Mouse (Mus musculus) ZHBTc4 (cell line): ENCODE measurements at regions not wholly inside any gene's neighbourhood (a gene's known extent, or its start where the extent isn't known, plus 50 kb on each side); places are given as distances from the start of the nearest gene placed in this dataset.
A peak's percentile ranks its signal among the peaks of the same experiment; 100 is the strongest.

ENCODE experiments used
- DNase-seq: peaks from one replicate; pipeline ENCODE4 v3.0.0-alpha.2; 2011; ENCODE audit warnings: low read depth, low spot score

DNA sequence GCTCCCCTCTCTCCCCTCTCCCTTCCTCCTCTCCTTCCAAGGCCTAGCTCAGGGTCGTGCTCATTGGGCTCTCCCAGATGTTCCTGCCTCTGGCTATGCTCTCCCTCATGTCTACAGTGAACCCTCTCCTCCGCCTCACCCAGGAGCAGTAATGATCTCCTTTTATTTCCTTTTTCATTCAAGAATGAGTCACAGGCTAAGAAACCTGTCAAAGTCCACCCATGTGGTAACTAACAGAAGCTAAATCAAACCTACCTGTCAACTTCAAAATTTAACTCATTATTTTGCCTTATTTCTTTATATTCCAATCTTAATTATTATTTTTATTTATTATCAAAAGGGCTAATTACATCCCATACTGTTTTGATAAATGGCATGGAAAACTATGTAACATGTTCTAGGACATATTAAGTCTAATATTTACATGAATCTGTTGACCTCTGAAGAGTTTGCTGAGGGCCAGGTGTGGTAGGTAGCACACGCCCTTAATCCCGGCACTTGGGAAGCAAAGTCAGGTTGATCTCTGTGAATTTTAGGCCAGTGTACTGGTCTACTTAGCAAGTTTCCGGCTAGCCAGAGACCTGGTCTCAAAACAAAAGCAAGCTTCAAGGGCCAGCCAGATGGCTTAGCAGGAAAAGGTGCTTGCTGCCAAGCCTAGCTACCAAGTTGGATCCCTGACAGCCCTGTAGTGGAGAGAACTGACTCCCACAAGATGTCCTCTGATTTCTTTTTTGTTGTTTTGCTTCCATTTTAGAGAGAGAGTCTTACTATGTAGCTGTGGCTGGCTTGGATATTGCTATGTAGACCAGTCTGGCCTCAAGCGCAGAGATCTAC lies 51.9 kb upstream of the Slc16a1 start:
- no peak for DNase-seq

DNA sequence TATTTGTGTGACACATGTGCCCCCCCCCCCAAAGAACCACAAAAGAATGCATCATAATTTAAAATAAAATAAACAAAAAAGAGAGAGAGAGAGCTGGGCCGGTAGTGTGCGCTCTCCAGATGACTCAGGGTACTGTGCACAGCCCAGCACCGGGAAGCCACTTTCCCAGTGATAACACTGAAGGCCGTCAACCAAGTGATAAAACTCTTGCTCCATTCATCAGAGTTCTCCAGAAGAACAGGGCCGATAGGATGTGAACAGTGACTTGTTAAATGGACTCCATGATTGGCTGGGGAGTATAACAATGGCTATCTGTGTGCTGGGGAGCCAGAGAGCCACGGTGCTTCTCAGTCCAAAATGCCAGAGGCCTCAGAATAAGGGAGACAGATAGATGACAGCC lies 53.2 kb upstream of the Slc16a1 start:
- DNase-seq: no peak

DNA sequence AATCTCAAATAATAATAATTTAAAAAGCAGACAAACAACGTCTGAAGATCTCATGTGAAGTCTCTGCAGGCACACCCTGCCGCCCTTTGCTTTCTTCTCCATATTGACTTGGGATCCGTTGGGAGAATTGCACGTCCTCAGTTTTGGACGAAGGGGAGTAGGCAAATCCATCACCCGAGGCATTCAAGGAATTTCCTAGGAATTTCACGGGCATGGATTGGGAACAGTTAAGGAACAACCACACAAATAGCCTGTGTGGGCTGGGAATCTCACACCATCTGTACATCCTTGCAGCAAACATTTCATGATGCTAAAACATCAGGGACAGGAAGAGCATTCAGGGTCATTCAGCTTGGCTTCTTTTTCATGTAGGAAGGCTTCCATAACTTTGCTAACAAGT lies 55.2 kb upstream of the Slc16a1 start:
- peak; percentile 66 for DNase-seq

DNA sequence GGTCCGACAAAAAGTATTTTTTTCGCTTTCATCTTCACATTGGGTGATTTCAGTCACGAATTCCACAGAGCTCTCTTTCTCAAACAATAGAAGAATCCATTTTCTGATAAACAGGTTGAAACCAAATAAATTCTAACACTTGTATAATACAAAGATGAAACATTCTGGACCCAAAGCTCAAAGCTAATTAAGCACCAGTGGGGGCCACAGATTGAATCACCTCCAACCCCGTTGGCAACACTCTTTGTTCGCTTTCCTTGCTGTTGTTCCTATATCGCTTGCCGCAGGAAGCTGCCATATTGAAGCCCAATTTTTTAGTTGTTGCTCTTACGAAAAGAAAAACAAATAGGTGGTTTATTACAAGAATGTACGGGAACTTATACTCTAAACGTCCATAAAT lies 55.9 kb upstream of the Slc16a1 start:
- DNase-seq: no peak

DNA sequence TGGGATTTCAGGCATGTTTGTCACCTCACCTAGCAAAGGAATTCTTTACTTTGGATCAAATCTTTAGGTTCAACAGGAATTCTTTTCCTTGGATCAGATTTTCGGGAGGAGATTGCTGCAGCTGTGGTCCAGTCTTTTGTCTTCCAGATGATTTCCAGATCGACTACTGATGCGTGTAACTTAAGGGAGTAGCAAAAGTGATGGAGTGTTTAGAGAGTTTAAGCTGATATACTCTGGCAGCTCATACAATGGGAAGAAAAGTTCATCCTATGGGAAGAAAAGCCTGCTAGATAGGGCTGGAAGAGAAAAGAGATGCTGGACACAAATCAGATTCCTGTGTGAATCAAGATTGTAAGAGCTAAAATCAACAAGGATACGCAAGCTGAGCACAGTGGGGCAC lies 59.3 kb upstream of the Slc16a1 start:
- DNase-seq: no peak

DNA sequence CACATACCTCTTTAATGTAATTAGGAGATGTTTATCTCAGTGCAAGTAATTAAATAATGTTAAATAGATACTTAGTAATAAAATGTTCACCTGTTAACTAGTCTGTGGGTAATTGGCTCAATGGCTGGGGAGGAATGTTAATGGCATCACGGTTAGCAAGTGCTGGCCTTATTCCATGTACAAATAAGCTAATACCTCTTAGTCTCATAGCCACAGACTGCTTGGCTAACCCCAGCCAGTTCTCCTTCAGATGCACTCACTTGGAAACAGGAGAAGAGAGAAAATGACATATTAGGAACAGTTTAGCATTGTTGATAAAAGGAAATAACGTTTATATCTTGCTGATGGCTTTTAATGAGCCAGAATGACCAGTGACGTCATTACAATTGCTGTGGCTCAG lies 60.1 kb upstream of the Slc16a1 start:
- DNase-seq: no peak

DNA sequence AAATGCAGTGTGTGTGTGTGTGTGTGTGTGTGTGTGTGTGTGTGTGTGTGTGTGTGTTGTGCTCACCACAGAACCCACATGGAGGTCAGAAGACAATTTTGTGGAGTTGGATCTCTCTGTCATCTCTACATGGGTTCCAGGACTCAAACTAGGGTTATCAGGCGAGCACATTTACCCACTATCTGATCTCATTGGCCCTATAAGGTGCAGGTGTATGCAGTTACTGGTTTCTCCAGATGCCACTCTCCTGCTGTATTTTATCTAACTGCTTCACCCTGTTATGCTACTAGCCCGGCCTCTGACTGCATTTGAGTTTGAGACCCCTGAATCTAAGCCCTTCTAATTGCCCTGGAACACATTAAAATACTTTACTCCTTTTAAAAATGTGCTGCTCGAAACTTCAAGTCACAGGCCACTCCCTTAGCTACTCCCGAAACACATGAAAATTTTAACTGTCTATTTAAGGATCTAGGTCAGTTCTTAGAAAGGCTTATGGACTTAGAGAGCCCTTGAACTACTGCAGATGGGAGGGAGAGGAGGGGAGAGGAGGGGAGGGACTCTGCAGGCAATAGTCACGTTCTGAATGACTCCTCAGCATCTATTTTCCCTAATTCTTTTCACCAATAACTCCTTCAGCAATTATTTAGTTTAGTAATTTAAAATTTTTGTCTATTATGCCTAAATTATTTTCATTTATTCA lies 61.1 kb upstream of the Slc16a1 start:
- DNase-seq: no peak

DNA sequence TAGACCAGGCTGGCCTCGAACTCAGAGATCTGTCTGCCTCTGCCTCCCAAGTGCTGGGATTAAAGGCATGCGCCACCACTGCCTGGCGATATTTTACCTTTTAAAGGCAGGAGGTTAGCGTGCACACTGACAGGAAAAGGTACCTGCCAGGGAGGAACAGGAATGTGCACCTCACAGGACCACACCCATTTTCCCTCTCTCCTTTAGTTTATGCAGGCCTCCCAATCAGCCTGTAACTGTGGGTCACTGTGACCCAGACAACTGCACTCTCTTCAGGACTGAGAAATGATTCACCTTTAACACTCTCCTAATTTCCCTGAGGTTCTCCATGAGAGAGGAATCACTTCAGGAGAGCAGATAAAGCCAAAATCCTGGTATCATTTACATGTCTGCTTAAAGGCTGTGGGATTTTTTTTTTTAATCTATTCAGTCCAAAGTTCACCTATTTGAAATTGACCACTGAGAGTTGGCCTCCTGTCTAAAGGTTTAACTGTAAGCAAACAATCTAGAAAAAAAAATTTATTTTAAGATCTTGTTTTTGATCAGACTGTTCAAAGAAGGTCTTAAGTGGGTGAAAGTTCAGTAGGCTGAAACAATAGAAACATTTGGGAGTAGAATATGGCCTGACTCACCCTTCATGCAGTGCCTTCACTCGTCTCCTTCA lies 61.7 kb upstream of the Lrig2 start:
- no peak for DNase-seq

DNA sequence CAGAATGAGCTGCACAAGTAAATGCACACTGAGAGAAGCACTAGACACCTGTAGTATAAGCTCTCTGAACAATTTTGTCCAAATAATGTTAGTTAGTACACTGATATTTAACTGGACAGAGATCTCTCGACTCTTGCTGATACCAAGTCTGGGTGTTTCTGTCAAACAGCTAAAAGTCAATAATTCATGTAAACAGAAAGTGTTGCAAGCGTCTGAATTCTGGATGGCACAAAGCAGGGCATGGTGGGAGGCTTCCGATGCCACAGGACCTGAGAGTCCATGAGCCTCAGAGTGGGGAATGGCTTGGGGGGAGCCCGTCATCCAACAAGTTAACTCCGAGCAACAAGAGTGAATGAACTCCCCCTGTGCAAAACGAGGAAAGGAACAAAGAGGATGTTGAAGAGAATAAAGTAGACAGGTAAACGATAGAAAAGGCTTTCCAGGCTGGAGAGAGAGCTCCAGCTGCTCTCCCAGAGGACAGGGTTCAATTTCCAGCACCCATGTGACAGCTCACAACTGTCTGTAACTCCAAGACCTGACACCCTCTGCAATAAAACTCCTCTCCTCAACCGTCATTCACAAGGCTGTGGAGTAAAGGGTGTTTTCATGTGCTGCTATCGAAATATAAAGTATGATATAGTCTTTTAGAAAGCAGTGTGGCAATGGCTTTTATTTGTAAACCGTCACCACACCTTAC lies 60.4 kb upstream of the Lrig2 start:
- no peak for DNase-seq

DNA sequence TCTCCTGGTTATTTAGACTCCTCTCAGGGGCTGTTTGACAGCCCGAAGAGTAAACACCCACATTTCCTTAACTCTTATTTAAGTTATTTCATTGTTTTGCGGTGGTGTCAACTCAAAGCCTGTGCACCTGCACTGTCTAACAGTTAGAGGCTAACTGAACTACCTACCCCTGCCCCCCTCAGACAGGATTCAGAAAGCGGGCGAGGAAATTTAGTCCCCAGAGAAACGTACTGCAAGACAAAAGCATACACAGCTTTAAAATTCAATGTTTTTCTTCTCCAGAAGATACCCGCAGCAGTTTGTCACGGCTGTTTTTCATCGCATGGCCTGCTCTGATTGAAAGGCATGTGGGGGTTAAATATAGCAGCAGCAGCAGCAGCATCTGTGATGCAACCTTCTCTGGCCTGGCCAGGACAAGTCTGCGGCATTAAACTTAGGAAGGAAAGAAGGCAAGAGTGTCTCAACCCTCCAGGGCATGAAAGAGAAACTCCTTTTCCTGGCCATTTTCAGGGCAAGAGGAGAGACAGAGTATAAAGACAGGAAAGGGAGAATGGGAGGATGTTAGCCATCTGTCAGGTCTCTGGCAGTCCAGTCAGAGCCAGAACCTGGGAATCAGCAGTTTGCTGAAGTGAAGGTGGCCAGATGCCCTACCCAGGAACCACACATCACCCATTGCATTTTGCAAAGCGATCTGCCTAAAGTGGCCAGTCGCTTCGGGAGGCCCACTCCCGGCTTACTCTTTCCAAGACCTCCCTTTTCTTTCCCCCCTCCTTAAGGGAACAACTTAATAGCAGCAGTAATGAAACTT lies 53.9 kb upstream of the Lrig2 start:
- no peak for DNase-seq

DNA sequence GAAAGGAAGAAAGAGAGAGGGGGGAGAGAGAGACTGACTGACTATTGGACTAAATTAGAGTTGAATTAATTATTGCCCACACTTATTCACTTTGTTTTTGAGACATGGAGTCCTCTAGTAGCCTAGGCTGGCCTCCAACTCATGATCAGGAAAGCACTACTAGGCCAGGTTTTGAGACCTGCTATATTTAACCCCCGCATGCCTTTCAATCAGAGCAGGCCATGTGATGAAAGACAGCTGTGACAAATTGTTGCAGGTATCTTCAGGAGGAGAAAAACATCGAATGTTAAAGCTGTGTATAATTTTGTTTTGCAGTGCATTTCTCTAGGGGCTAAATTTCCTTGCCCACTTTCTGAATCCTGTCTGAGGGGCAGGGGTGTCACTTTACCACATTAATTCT lies 53.1 kb upstream of the Lrig2 start:
- DNase-seq: no peak

DNA sequence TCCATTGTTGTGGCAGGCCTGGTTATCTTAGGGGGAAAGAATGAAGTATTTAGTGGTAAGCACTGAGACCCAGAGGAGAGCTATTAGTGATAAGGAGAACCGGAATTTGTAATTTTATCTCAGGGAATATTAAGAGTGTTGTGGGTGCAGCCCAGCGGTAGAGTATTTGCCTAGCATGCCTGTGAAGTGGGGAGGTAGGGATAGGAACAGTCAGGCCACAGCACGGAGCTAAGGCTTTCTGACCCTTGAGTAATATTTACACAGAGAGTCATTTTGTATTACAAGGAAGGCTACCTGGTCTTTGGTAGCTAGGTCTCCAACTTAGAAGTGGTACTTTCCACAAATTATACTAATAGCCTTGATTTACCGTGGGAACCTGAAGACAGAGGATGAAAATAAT lies 49.8 kb upstream of the Lrig2 start:
- DNase-seq: no peak
